Mouse (Mus musculus) midbrain, embryonic 11.5 days (tissue): ENCODE results near the gene Mapkap1. TPM values are rescaled to one million over a fixed set of nuclear protein-coding genes. Genes with fewer than 3 reads are reported as not detected.

Experiments
- ATAC-seq: fragments of 200-750 bp; cut with Nextera tagmentation; 2 replicates; pipeline ENCODE4 v1.8.0; 2017; ENCODE audit warnings: moderate TSS enrichment, moderate library complexity; ENCODE audit not compliant: low FRiP score
- DNase-seq: peaks from one replicate; pipeline ENCODE4 v3.0.0; 2015; ENCODE audit warnings: low spot score; ENCODE audit errors: missing footprints
- H3K27ac ChIP-seq: fragments of 300-500 bp; sonication (generic); 2 replicates; pipeline ENCODE4 v1.5.1; 2014; ENCODE audit warnings: low read depth, low read length
- H3K27me3 ChIP-seq: fragments of 300-500 bp; sonication (generic); 2 replicates; pipeline ENCODE4 v1.6.1; 2014; ENCODE audit warnings: mild to moderate bottlenecking, low read length, moderate library complexity, mixed read lengths; ENCODE audit not compliant: control insufficient read depth, insufficient read depth
- H3K36me3 ChIP-seq: fragments of 300-500 bp; sonication (generic); 2 replicates; pipeline ENCODE4 v1.6.1; 2014; ENCODE audit warnings: mild to moderate bottlenecking, low read length, moderate library complexity, mixed read lengths; ENCODE audit not compliant: control insufficient read depth, insufficient read depth
- H3K4me1 ChIP-seq: fragments of 300-500 bp; sonication (generic); 2 replicates; pipeline ENCODE4 v1.6.1; 2014; ENCODE audit warnings: low read length; ENCODE audit not compliant: control insufficient read depth, insufficient read depth
- H3K4me2 ChIP-seq: fragments of 300-500 bp; sonication (generic); 2 replicates; pipeline ENCODE4 v1.6.1; 2014; ENCODE audit warnings: mild to moderate bottlenecking, moderate library complexity
- H3K4me3 ChIP-seq: fragments of 300-500 bp; sonication (generic); 2 replicates; pipeline ENCODE4 v1.5.1; 2014; ENCODE audit warnings: low read depth, low read length
- H3K9ac ChIP-seq: fragments of 300-500 bp; sonication (generic); 2 replicates; pipeline ENCODE4 v1.6.1; 2014; ENCODE audit warnings: low read length
- H3K9me3 ChIP-seq: fragments of 300-500 bp; sonication (generic); 2 replicates; pipeline ENCODE4 v1.6.1; 2016; ENCODE audit warnings: low read length; ENCODE audit not compliant: control insufficient read depth
- WGBS: fragments of 180-500 bp; shearing (Covaris S2); extraction: QIAGEN DNeasy Blood & Tissue Kit; methylation state at CpG from one replicate; pipeline ENCODE4 v1.1.7; 2014; 5-methylcytosine and 5-hydroxymethylcytosine counted together
- polyA plus RNA-seq: library from polyadenylated mRNA; unstranded; fragments of >200 nt; fragmentation: Nextera tagmentation; extraction: Ambion mirVana; gene quantifications from 2 replicates; pipeline ENCODE4 v1.2.1, GENCODE M21; 2014

Mapkap1 gene
- polyA plus RNA-seq, 1 experiment from 2014 or later, result 98.4 TPM

- no peak for ATAC-seq
- Histone ChIP-seq H3K4me1 (no peaks in the 10 kb centered on the region), H3K4me2 (no peak overlapping the region), H3K9me3 (no peaks in the 10 kb centered on the region), H3K27me3 (no peaks in the 10 kb centered on the region), H3K27ac (no peak overlapping the region), H3K9ac (no peak overlapping the region), H3K36me3 (no peaks in the 10 kb centered on the region), H3K4me3 (no peak overlapping the region)
- WGBS, result 94% methylated on average over 5 of the region's 5 CpGs
- DNase-seq, result no peak
Measured at GRCm38 (mm10) chr2:34515263-34515662, 108.7 kb downstream of the Mapkap1 start.

GRCm38 (mm10) chr2:34518083-34518482 lies 111.5 kb downstream of the Mapkap1 start:
- H3K27ac ChIP-seq, result no peak overlapping the region
- H3K4me3 ChIP-seq, result no peak overlapping the region
- ATAC-seq (no peak), DNase-seq (no peak)
- no peak overlapping the region for H3K9ac ChIP-seq
- 83% methylated on average over 2 of the region's 2 CpGs for WGBS
- H3K9me3 ChIP-seq, result no peaks in the 10 kb centered on the region
- H3K4me2 ChIP-seq, result no peak overlapping the region
- H3K36me3 ChIP-seq, result no peaks in the 10 kb centered on the region
- H3K27me3 ChIP-seq, result no peaks in the 10 kb centered on the region
- H3K4me1 ChIP-seq, result no peaks in the 10 kb centered on the region

GRCm38 (mm10) chr2:34518526-34518925 lies 112.0 kb downstream of the Mapkap1 start:
- Histone ChIP-seq H3K4me3 (no peak overlapping the region), H3K27me3 (no peaks in the 10 kb centered on the region), H3K4me2 (no peak overlapping the region), H3K9me3 (no peaks in the 10 kb centered on the region), H3K27ac (no peak overlapping the region), H3K9ac (no peak overlapping the region), H3K4me1 (no peaks in the 10 kb centered on the region), H3K36me3 (no peaks in the 10 kb centered on the region)
- ATAC-seq (no peak), DNase-seq (no peak)
- WGBS, result 91% methylated on average over 5 of the region's 5 CpGs

- Histone ChIP-seq H3K9ac (no peak overlapping the region), H3K27me3 (no peaks in the 10 kb centered on the region), H3K4me2 (no peak overlapping the region), H3K4me3 (no peak overlapping the region), H3K36me3 (no peaks in the 10 kb centered on the region), H3K4me1 (no peaks in the 10 kb centered on the region), H3K27ac (no peak overlapping the region), H3K9me3 (no peaks in the 10 kb centered on the region)
- peak; percentile 91 for DNase-seq
- no peak for ATAC-seq
- WGBS, result 32% methylated on average over 6 of the region's 6 CpGs
Measured at GRCm38 (mm10) chr2:34519525-34519924, 113.0 kb downstream of the Mapkap1 start.

GRCm38 (mm10) chr2:34521384-34521783 lies 114.8 kb downstream of the Mapkap1 start:
- H3K9ac ChIP-seq, result no peak overlapping the region
- H3K9me3 ChIP-seq, result no peaks in the 10 kb centered on the region
- no peaks in the 10 kb centered on the region for H3K27me3 ChIP-seq
- no peak for ATAC-seq
- H3K4me2 ChIP-seq, result no peak overlapping the region
- no peak overlapping the region for H3K27ac ChIP-seq
- H3K4me1 ChIP-seq, result no peaks in the 10 kb centered on the region
- H3K4me3 ChIP-seq, result no peak overlapping the region
- DNase-seq, result no peak
- 95% methylated on average over 3 of the region's 3 CpGs for WGBS
- no peaks in the 10 kb centered on the region for H3K36me3 ChIP-seq

GRCm38 (mm10) chr2:34526527-34527371 lies 120.2 kb downstream of the Mapkap1 start:
- DNase-seq (peak; percentile 66), ATAC-seq (no peak)
- WGBS, result 68% methylated on average over 15 of the region's 15 CpGs
- H3K27me3 ChIP-seq, result no peaks in the 10 kb centered on the region
- H3K27ac ChIP-seq, result no peak overlapping the region
- H3K4me1 ChIP-seq, result no peaks in the 10 kb centered on the region
- no peaks in the 10 kb centered on the region for H3K9me3 ChIP-seq
- H3K4me2 ChIP-seq, result no peak overlapping the region
- H3K9ac ChIP-seq, result no peak overlapping the region
- no peaks in the 10 kb centered on the region for H3K36me3 ChIP-seq
- no peak overlapping the region for H3K4me3 ChIP-seq

GRCm38 (mm10) chr2:34528491-34528890 lies 121.9 kb downstream of the Mapkap1 start:
- DNase-seq (peak; percentile 68), ATAC-seq (no peak)
- Histone ChIP-seq H3K4me1 (no peaks in the 10 kb centered on the region), H3K4me3 (no peak overlapping the region), H3K27ac (no peak overlapping the region), H3K9me3 (no peaks in the 10 kb centered on the region), H3K36me3 (no peaks in the 10 kb centered on the region), H3K27me3 (no peaks in the 10 kb centered on the region), H3K9ac (no peak overlapping the region), H3K4me2 (no peak overlapping the region)

GRCm38 (mm10) chr2:34530042-34530441 lies 123.5 kb downstream of the Mapkap1 start:
- 20% methylated on average over 3 of the region's 3 CpGs for WGBS

GRCm38 (mm10) chr2:34531801-34532298 lies 125.3 kb downstream of the Mapkap1 start:
- H3K36me3 ChIP-seq, result no peaks in the 10 kb centered on the region
- no peaks in the 10 kb centered on the region for H3K4me1 ChIP-seq
- H3K4me3 ChIP-seq, result no peak overlapping the region
- no peaks in the 10 kb centered on the region for H3K27me3 ChIP-seq
- H3K4me2 ChIP-seq, result no peak overlapping the region
- DNase-seq (peak; percentile 65), ATAC-seq (no peak)
- no peak overlapping the region for H3K27ac ChIP-seq
- no peak overlapping the region for H3K9ac ChIP-seq
- 77% methylated on average over 3 of the region's 3 CpGs for WGBS
- no peaks in the 10 kb centered on the region for H3K9me3 ChIP-seq

More at GRCm38 (mm10) chr2:34530042-34530441, 123.5 kb downstream of the Mapkap1 start:
- DNase-seq, result peak; percentile 84
- Histone ChIP-seq H3K9me3 (no peaks in the 10 kb centered on the region), H3K9ac (no peak overlapping the region), H3K27me3 (no peaks in the 10 kb centered on the region), H3K4me3 (no peak overlapping the region), H3K4me1 (no peaks in the 10 kb centered on the region), H3K4me2 (no peak overlapping the region), H3K36me3 (no peaks in the 10 kb centered on the region), H3K27ac (no peak overlapping the region)
- no peak for ATAC-seq
